Mouse (Mus musculus) liver, embryonic 11.5 days (tissue): ENCODE measurements around the gene Gin1. TPM values are rescaled to one million over a fixed set of nuclear protein-coding genes. Genes with fewer than 3 reads are reported as not detected.

Source experiments
- ATAC-seq: fragments of 200-750 bp; cut with Nextera tagmentation; replicated peaks from 2 replicates; pipeline ENCODE4 v1.8.0; 2017; ENCODE audit warnings: moderate number of reproducible peaks, mild to moderate bottlenecking, moderate TSS enrichment, moderate library complexity; ENCODE audit not compliant: low FRiP score
- DNase-seq: peaks from one replicate; pipeline ENCODE4 v3.0.0-alpha.2; 2017; ENCODE audit warnings: low spot score
- H3K27ac ChIP-seq: fragments of 300-500 bp; sonication (generic); 2 replicates; pipeline ENCODE4 v1.5.1; 2014; ENCODE audit warnings: mild to moderate bottlenecking, low read depth, low read length, control low read depth
- H3K27me3 ChIP-seq: fragments of 300-500 bp; sonication (generic); replicated peaks from 2 replicates; pipeline ENCODE4 v1.6.1; 2014; ENCODE audit warnings: low read length, mixed read lengths; ENCODE audit not compliant: control insufficient read depth, insufficient read depth
- H3K36me3 ChIP-seq: fragments of 300-500 bp; sonication (generic); 2 replicates; pipeline ENCODE4 v1.6.1; 2014; ENCODE audit warnings: mild to moderate bottlenecking, low read length, moderate library complexity, mixed read lengths; ENCODE audit not compliant: control insufficient read depth, insufficient read depth
- H3K4me1 ChIP-seq: fragments of 300-500 bp; sonication (generic); replicated peaks from 2 replicates; pipeline ENCODE4 v1.6.1; 2014; ENCODE audit warnings: low read length, mixed read lengths; ENCODE audit not compliant: control insufficient read depth, insufficient read depth
- H3K4me2 ChIP-seq: fragments of 300-500 bp; sonication (generic); 2 replicates; pipeline ENCODE4 v1.6.1; 2014; ENCODE audit warnings: mild to moderate bottlenecking, control low read depth, moderate library complexity
- H3K4me3 ChIP-seq: fragments of 300-500 bp; sonication (generic); 2 replicates; pipeline ENCODE4 v1.5.1; 2014; ENCODE audit warnings: low read depth, low read length, control low read depth
- H3K9ac ChIP-seq: fragments of 300-500 bp; sonication (generic); 2 replicates; pipeline ENCODE4 v1.6.1; 2014; ENCODE audit warnings: low read depth, low read length, control low read depth
- H3K9me3 ChIP-seq: fragments of 300-500 bp; sonication (generic); 2 replicates; pipeline ENCODE4 v1.6.1; 2016; ENCODE audit warnings: low read length, inconsistent platforms, mixed read lengths; ENCODE audit not compliant: control insufficient read depth
- WGBS: fragments of 180-500 bp; shearing (Covaris S2); extraction: QIAGEN DNeasy Blood & Tissue Kit; methylation state at CpG from one replicate; pipeline ENCODE4 v1.1.7; 2014; 5-methylcytosine and 5-hydroxymethylcytosine counted together
- polyA plus RNA-seq: library from polyadenylated mRNA; unstranded; fragments of >200 nt; fragmentation: Nextera tagmentation; extraction: Ambion mirVana; gene quantifications from 2 replicates; pipeline ENCODE4 v1.2.1, GENCODE M21; 2014

Gin1 gene
- polyA plus RNA-seq, 1 experiment from 2014 or later = 19.6 TPM

GRCm38 (mm10) chr1:97833466-97834353 is 63.7 kb downstream of the Gin1 start:
- H3K4me2 ChIP-seq = no peak overlapping the region
- no peak overlapping the region for H3K9ac ChIP-seq
- H3K4me1 ChIP-seq = no peaks in the 10 kb centered on the region
- H3K36me3 ChIP-seq = no peaks in the 10 kb centered on the region
- no peak for ATAC-seq
- WGBS = 72% methylated on average over 5 of the region's 5 CpGs
- H3K4me3 ChIP-seq = no peak overlapping the region
- H3K27ac ChIP-seq = no peak overlapping the region
- H3K9me3 ChIP-seq = no peaks in the 10 kb centered on the region
- no peak for DNase-seq
- no peaks in the 10 kb centered on the region for H3K27me3 ChIP-seq

- ATAC-seq = no peak
- H3K9me3 ChIP-seq = no peaks in the 10 kb centered on the region
- no peak for DNase-seq
- no peaks in the 10 kb centered on the region for H3K27me3 ChIP-seq
- no peak overlapping the region for H3K27ac ChIP-seq
- H3K4me3 ChIP-seq = no peak overlapping the region
- 94% methylated on average over 5 of the region's 5 CpGs for WGBS
- H3K4me2 ChIP-seq = no peak overlapping the region
- H3K36me3 ChIP-seq = no peaks in the 10 kb centered on the region
- H3K9ac ChIP-seq = no peak overlapping the region
- H3K4me1 ChIP-seq = no peaks in the 10 kb centered on the region
Observed at GRCm38 (mm10) chr1:97834354-97834822, 64.4 kb downstream of the Gin1 start.

Other genes with a start within 250 kb of the Gin1 start
- 37.8 and 43.3 TPM in 2 replicates for gene D1Ertd622e, start 108.1 kb upstream of the Gin1 start, polyA plus RNA-seq
- 36.5 and 39.5 TPM in 2 replicates for gene Ppip5k2, start 239 bp downstream of the Gin1 start, polyA plus RNA-seq